Mouse (Mus musculus) cerebellum, postnatal 25 days (tissue): ENCODE results near the gene Slamf7.
"Not testable (repeated sequence)": the region's sequence is repeated elsewhere in the genome, so short reads cannot be mapped to it uniquely, and the experiment has no call there.

ENCODE experiments used
- DNase-seq, 2 experiments: peaks; one replicate each; pipeline ENCODE4 v3.0.0; 2021; ENCODE audit warnings: mixed read lengths in 2 of 2

Gene Slamf7

GRCm38 (mm10) chr1:171652734-171653133, at the start of gene Slamf7:
Slamf7 (minus strand) TSS chr1:171653035.
- DNase-seq, result no peak

GRCm38 (mm10) chr1:171698983-171699382, 46.1 kb upstream of the Slamf7 start:
- DNase-seq, result peak; percentile 21 to 39

- DNase-seq, result no peak
Measured at GRCm38 (mm10) chr1:171693918-171694317, 41.1 kb upstream of the Slamf7 start.

- no peak for DNase-seq
Measured at GRCm38 (mm10) chr1:171687320-171687719, 34.5 kb upstream of the Slamf7 start.

- no peak for DNase-seq
Measured at GRCm38 (mm10) chr1:171684923-171685322, 32.1 kb upstream of the Slamf7 start.

- DNase-seq, result no peak
Measured at GRCm38 (mm10) chr1:171681531-171682299, 28.9 kb upstream of the Slamf7 start, which contains the start of gene Cd48. Cd48 (plus strand) TSS chr1:171682009.

- DNase-seq, result no peak
Measured at GRCm38 (mm10) chr1:171681009-171681408, 28.2 kb upstream of the Slamf7 start.

- no peak for DNase-seq
Measured at GRCm38 (mm10) chr1:171677721-171678120, 24.9 kb upstream of the Slamf7 start.

GRCm38 (mm10) chr1:171674467-171674866, 21.6 kb upstream of the Slamf7 start:
- DNase-seq, result no peak

GRCm38 (mm10) chr1:171672854-171673475, 20.1 kb upstream of the Slamf7 start:
- peak; percentile 57 to 77 for DNase-seq

GRCm38 (mm10) chr1:171672451-171672850, 19.6 kb upstream of the Slamf7 start:
- DNase-seq, result not testable (repeated sequence)

- no peak for DNase-seq
Measured at GRCm38 (mm10) chr1:171667160-171667559, 14.3 kb upstream of the Slamf7 start.

- DNase-seq, result no peak
Measured at GRCm38 (mm10) chr1:171666350-171666749, 13.5 kb upstream of the Slamf7 start.

GRCm38 (mm10) chr1:171663757-171664156, 10.9 kb upstream of the Slamf7 start:
- no peak for DNase-seq

GRCm38 (mm10) chr1:171661482-171661881, 8.6 kb upstream of the Slamf7 start:
- no peak for DNase-seq

- no peak for DNase-seq
Measured at GRCm38 (mm10) chr1:171660423-171660822, 7.6 kb upstream of the Slamf7 start.

- peak in 1 of 2 experiments; percentile 4 for DNase-seq
Measured at GRCm38 (mm10) chr1:171658561-171658991, 5.7 kb upstream of the Slamf7 start.

- no peak for DNase-seq
Measured at GRCm38 (mm10) chr1:171648840-171649239, 4.0 kb downstream of the Slamf7 start.

GRCm38 (mm10) chr1:171647716-171648115, 5.1 kb downstream of the Slamf7 start:
- no peak for DNase-seq

- DNase-seq, result no peak
Measured at GRCm38 (mm10) chr1:171646429-171646940, 6.3 kb downstream of the Slamf7 start.

GRCm38 (mm10) chr1:171643612-171644011, 9.2 kb downstream of the Slamf7 start:
- DNase-seq, result no peak

- DNase-seq, result no peak
Measured at GRCm38 (mm10) chr1:171640796-171641195, 12.0 kb downstream of the Slamf7 start.

GRCm38 (mm10) chr1:171638686-171639085, 14.1 kb downstream of the Slamf7 start:
- DNase-seq, result no peak

- no peak for DNase-seq
Measured at GRCm38 (mm10) chr1:171637101-171637500, 15.7 kb downstream of the Slamf7 start.
